Mouse (Mus musculus): ENCODE results near the gene Gli2.

Gli2 gene

DNA sequence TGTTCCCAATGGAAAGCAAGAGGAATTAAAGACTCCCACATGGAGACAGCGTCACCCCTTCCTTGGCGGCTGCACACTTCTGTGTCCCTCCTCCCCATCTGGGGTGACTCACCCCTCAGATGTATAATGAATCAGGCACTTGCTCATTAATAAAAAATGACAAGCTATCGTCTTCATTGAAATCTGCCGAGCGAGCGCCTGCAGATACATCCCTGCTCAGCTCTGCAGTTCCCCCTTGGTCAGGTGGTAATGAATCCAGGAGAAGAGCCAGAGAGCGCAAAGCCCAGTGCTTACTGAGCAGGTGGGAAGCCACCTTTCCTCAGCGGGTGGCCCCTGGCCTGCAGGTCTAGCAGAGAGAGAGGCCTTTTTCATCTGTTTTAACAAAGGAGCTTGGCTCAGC is 112.1 kb downstream of the Gli2 start:
- DNase-seq (ENCODE audit: low spot score in 2 of 2): no peak

DNA sequence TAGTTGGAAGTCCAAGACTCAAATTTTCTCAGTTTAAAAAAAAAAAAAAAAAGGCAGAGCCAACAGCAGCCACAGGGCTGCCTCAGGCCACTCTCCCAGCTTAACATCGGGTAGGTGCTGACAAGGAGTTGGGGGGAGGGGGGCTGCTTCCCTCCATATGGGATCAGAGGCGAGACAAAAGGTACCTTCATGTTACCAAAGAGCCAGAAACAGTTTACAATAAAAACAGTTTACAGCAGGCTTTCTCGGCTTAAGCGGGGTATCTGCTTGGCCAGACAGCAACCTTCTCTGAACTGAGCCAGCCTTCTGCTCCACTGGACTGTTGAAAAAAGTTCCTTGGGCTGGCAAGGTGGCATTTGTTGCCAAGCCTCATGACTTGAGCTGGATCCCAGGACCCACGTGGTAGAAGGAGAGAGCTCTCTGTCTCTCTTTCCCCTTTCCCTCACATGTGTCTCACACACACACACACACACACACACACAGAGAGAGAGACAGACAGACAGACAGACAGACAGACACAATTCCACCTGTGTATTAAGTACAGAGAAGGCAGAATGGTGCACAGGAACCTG is 113.1 kb downstream of the Gli2 start:
- no peak for DNase-seq (ENCODE audit: low spot score in 2 of 2)

DNA sequence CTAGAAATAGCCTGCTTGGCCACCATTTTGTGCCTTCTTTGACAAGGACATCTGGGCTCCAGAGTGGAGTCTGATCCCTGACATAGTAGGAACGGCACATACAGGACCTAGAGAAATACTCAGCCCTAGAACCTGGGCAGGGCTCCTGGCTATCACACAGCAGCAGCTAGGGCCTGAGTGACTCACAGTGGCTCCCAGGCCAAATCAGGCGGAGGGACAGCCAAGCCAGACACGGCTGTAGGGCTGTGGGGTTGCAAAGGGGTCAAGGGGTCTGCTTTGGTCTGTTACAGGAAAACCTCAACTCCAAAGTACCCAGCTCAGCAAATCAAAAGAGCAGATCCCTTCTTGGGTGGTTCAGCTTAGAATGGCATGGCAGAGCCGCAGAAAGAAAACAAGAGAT is 115.2 kb downstream of the Gli2 start:
- no peak for DNase-seq (ENCODE audit: low spot score in 2 of 2)

DNA sequence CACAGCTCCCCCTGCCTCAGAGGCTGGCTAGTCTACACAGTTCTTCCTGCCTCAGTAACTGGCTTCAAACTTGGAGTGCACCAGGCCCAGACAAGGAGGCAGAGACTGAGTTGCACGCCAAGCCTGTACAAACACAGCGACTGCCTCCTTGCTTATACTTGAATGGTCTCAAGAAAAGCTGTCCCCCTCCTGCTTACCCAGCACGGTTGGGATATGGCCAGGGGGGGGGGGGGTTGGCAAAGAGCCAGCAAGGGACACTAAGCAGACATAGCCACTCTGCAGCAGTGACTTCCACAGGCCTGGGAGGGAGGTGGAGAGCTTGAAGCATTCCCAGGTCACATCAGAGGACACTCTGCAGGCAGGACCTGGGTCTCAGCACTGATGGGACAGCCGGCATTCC is 117.3 kb downstream of the Gli2 start:
- no peak for DNase-seq (ENCODE audit: low spot score in 2 of 2)

DNA sequence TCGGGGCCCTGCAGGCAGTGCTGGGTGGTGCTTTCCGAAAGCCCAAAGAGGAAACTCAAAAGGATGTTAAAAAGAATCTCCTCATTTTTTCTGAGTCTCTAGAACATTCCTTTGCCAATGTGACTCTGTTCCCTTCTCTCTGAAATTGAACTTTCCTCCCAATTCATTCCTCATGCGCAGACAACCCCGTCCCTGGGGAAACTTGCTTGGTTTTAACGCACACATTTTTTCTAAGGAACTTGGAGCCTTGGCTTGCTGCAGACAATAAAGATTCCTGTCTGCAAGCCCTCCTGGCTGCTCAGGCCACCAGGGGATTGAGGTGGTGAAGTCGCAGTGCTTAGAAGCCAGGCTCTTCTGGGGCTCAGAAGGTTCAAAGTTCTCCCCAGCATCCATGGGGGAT is 117.9 kb downstream of the Gli2 start:
- DNase-seq (ENCODE audit: low spot score in 2 of 2): no peak

DNA sequence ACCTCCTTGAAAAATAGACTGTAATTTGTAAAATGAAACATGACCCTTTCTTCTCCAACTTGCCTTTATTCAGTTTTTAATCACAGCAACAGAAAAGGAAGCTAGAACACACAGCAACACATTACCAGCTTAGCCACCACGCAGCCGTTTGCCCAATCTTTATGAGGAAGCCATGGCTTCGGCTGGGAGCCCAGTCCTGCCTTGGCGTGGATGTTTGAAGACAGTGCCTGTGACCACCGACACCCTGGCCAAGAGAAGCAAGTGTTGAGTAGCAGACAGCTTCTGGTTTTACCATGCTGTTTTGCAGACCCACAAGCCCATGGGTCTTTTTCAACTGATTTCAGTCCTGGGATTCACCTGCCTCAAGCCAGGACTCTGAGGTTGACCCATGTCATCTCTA is 121.3 kb downstream of the Gli2 start:
- DNase-seq (ENCODE audit: low spot score in 2 of 2): no peak

DNA sequence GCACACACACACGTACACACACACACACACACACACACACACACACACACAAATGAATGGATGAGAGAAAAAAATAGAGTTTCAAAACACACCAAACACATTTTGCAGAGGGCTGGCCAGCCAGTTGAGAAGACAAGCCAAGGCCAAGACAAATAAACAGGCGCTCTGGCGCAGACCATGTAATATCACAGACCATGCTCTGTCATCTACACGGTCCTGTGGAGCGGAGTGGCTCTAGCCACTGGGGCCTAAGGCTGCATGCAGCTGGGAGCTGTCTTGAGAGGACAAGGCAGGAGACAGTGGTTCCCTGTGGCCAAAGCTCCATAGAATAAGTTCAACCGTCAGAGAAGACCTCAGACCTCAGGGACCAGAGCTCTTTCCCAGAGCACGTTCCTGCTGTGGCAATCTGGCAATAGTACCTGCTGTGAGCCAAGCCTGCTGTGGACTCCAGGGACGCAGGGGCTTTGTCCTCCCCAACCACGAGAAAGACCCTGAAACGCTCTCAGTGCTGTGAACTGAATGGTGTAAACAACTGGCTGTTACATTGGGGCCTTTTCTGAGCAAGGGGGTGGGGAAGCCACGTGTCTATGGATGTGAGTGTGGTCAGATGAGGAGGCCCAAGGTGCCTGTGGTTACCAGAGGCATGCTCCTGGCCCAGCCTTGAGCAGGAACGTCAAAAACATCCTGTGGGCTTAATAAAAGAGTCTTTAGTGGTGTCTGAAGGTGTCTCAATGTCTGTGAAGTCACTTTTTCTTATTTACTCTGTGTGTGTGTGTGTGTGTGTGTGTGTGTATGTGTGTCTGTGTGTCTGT is 125.7 kb downstream of the Gli2 start:
- DNase-seq (ENCODE audit: low spot score in 2 of 2): no peak

DNA sequence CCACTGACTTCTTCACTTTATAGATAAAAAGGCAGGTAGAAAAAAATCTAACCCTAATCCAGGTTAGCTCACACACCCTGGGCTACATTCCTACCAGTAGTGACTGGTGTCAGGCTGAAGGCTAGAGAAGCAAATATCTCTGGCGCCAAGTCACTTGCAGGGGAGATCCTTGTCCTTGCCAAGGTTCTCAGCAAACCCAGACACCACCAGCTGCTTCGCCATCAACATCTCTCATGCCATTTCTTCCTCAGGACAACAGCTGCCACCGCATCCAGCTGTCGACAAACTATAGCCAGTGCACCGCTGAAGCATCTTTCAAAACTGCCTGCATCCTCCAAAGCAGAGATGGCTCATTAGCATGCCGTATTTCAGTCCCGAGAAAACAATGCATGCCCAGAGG is 126.9 kb downstream of the Gli2 start:
- DNase-seq (ENCODE audit: low spot score in 2 of 2): no peak

DNA sequence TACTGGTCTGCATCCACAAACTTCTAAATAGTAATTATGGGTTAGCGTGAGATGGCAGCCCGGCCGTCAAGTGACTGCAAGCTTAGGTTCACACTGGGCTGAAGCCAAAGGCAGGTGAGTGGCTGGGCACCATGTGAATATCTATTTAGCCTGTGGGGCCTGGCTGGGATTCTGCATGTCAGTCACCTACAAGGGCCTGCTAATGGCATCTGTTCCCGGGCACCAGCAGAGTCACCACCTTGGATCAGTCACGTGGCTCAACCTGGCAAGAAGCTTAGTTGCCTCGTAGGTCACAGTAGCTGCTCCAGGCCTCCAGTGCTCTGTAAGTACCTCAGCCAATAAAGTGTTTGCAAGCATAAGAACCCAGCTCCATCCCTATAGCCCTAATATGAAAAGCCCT is 131.2 kb downstream of the Gli2 start:
- no peak for DNase-seq (ENCODE audit: low spot score in 2 of 2)

DNA sequence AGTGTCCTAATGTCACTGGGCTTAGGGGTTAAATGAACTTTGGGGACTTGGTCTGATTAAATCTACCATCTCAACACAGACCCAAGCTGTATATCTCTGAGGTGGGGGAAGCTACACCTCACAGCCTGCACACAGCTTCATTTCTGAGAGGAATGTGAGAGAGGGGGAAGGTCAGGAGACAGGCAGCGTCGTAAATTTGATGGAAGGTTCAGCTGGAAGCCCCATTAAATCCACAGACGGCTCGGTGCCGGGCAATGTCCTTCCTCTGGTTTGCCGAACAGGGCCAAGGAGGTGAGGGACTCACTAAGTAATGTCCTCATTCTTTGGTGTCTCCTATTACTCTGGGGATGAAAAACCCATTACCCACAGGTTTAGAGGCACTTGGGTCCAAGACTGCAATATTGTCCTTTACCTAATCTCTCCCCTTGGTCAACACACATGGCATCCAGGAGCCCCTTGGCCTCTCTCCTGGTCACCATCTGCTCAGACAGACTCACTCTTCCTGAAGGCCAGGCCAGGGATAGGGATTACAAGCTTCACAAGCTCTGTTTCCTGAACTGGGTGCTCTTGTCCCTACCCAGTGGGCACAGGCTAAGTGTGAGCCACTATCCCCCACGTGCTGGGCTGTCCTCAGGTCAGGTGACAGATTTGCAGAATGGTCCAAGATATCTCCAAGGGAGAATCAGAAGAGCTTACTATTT is 135.7 kb downstream of the Gli2 start:
- no peak for DNase-seq (ENCODE audit: low spot score in 2 of 2)

DNA sequence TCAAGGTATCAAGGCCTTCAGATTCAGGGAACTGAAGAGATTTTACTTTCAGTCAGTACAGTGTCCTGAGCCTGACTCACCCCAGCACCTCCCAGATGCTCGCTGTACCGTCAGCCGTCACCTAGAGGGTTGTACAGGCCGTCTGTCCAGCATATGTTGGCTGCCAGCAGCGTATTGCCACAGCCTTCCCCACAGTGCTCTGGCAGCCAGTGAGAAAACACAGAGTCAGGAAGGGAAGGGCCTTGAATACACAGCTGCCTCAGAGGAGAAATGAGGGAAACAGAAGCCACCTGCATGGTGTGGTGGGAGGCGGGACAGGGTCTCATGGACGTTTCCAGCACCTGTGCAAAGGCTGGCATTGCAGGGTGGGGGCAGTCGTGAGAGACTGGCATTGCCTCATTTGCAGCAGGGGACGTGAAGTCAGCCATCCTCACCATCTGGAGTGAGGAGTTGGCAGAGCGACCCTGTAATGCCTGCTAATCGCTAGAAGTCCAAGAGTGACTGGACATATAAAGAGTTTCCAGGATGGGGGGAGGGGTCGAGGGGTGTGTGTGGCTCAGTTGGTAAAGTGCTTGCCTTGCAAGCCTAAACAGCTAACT is 136.8 kb downstream of the Gli2 start:
- DNase-seq (ENCODE audit: low spot score in 2 of 2): peak in 1 of 2 experiments; percentile 3

DNA sequence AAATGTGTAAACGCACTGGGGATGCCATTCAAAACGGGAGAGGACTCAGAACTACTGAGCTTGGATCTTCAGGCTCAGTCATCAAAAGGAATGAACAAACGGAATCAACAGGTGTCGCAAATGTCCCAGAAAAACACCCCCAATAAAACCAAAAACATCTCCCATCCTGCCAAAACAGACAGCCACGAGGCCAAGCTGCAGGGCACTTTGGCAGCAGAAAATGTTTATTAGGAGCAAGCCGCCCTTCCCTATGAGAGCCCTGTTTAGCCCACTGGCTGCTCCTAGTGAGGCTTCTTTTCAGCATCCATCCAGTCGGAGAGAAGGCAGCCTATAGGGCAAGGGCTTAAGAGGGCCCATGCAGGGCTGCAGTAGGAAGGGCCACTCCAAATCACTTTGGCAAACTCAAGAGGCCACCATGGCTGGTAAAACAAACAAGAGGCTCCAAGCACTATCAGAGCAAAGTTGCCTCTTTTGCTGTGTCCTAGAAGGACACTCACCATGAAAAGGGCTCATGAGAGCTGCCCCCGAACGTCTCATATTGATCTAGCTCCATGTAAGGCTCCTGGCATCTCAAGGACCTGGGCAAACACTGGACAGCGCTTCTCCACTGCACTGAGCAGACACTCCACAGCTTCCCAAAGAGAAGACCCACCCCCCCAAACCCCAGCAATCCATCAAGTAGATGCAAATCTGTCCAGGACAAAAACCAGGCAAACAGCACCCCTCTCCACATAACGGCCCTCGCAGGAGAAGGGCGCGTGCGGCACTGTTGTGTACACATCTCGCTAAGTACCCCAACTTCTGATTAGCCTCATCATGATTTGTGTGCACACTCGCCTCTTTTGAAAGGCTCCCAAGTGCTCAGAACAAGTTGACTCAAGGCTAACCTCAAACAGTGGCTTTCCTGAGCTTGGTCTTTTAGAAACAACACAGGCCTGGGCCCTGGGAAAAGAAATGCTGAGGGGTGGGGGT is 139.7 kb downstream of the Gli2 start:
- DNase-seq (ENCODE audit: low spot score in 2 of 2): no peak

DNA sequence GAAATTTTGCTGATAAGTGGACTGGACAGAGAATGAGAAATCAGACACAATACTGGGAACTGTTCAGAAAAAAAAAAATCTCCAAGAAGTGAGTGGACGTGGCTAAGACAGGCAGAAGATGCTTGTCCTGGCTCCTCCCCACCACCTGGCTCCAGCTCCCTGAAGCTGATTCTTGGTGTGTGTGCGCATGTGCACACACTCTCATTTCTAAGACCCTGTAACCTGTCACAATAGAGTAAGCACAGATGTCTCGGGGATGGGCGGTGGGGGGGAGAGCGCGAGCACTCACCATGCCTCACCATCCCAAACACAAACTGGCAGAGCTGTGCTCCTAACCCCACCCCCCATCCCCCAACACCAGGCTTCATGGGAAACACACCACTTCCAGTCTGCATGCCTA is 140.5 kb downstream of the Gli2 start:
- no peak for DNase-seq (ENCODE audit: low spot score in 2 of 2)

DNA sequence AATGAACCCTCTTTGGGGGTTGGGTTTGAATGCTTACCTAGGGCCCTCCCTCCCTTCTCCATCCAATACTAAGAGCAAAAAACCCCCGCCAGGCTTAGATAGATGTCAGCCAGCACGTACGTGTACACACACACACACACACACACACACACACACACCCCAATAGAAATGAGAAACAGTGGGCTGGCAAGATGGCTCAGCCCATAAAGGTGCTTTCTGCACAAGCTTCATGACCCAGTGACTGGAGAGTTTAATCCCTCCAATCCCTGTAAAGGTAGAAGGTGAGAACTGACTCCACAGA is 142.0 kb downstream of the Gli2 start:
- DNase-seq (ENCODE audit: low spot score in 2 of 2): no peak

DNA sequence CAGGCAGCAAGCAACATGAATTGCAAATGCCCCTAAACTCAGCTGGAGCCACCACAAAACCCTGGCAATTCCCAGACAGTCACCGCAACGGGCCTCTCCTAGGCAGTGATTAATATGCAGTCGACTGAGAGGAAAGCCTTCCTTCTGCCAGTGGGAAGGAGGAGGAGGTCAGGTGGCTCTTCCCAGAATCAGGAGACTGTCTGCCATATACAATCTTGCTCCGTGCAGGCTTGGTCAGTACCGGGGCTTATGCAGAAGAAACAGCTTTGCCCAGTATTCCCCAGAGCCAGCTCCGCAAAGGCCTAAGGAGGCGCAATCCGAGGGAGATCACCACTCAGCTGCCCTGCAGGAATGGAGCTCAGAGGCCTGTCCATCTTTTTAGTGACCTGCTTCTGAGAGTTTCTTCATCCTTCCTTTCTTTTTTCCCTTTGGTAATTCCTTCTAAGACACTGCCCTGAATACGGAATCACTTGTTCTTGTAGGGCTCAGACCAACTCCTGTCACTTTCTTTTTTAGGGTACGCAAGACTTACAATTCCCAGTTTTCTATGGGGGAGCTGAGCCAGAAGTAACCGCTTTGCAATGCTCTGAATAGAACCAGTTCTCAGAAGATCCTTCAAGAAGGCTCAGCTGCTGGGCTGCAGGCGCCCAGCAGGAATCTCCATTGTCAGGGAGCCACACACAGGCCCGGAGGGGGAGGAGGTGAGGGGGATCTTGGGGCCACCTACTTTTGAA is 142.6 kb downstream of the Gli2 start:
- no peak for DNase-seq (ENCODE audit: low spot score in 2 of 2)

DNA sequence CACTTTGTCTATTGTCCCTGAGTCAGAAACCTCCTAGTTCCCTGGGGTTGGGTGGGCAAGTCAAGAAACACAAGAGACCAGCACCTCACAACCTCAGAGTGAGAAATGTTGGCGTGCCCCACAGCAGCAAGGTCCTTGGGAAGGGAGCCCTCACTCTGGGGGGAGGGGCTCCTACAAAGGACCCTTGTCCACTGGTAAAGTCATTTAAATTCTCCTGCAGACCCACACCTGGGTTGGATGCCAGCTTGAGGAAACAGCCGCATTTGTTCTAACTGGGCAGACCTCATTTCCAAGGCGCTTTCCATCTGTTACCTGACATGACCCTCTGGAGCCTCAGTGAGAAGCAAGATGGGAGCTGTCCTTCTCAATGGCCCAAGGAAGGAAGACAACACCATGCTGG is 144.4 kb downstream of the Gli2 start:
- DNase-seq (ENCODE audit: low spot score in 2 of 2): no peak

DNA sequence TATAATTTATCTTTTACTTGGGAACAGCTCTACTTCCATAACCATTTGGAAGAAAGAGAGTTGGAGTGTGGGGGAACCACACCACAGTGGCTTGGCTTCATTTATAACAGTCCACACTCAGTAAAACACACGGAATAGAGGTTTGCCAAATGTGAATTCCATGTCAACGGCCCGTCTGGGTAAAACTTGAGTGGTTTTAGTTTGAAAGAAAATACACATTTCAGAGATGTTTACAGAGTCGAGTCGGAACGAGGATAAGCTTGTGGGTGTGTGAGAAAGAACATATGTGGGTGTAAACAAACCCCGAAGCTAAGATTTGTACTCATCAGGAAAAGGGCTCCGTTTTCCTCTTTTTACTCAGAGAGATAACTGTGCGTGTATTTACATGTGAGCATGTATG is 145.8 kb downstream of the Gli2 start:
- no peak for DNase-seq (ENCODE audit: low spot score in 2 of 2)

DNA sequence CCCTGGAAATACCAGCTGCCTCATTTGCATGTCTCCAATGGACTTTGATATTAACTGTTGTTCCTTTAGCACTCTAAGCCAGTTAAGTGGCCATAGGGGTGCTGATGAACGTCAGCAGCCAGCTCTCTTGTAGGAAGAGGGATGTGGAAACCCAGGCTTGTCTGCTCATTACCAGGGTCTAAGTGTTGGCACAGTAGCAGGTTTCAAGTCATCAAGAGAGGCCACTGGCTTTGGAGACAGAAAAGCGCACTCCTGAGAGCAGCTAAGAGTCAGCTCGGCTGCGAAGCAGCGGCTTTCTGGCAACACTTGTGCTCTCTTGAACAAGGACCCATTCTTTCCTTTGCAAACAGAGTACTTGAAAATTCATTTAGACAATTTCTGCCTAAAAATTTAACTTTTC is 148.1 kb downstream of the Gli2 start:
- no peak for DNase-seq (ENCODE audit: low spot score in 2 of 2)

DNA sequence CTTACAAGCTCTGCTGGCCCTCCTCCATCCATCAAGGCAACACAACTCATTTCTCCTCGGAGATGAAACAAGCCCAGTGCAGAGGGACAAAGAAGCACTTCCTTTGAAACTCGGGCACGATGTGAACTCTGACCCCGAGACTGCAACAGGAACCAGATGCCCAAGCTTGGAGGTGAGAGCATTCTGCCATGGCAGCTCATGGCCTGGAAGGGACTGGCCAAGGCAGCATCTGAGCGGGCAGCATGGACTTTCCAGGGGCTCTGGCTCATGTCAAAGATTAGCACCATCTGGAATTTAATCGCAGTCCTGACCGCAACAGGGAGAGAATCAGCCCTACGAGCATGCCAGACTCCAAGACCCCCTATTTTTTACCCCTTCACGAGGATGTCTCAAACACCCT is 148.5 kb downstream of the Gli2 start:
- DNase-seq (ENCODE audit: low spot score in 2 of 2): no peak

DNA sequence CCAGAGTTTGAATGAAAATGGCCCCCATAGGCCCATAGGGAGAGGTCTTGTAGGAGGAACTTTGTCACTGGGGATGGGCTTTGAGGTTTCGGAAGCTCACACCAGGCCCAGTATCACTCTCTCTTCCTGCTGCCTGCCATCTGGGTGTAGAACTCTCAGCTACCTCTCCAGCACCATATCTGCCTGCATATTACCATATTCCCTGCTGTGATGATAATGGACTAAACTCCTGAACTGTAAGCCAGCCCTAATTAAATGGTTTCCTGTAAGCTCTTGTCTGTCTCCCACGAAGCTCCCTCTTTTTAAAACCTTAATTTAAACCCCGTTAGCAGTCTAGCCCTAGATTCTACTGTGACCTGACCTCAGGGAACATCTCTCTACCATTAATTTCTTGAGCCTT is 149.0 kb downstream of the Gli2 start:
- DNase-seq (ENCODE audit: low spot score in 2 of 2): no peak

DNA sequence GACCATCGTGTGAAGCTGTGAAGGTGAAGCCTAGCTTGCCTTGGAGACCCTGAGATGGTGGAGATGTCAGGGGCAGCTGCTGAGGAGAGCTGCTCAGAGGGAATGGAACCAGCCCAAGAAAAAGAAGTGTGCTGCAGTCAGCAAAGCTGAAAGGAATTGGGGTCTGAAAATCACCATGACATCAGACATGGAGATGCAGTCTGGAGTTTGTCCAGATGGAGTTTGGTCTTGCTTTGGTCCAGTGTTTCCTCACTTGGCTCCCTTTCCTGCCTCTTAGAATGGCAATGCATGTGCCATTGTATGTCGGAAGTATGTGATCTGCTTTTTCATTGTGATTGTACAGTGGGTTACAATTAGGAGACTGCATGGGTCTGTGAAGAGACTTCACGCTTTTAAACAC is 149.7 kb downstream of the Gli2 start:
- no peak for DNase-seq (ENCODE audit: low spot score in 2 of 2)
